Mouse (Mus musculus) frontal cortex, postnatal 36 days (tissue): ENCODE results near the gene Slc30a3.

Experiments
- DNase-seq, 2 experiments: peaks; one replicate each; pipeline ENCODE4 v3.0.0; 2022; ENCODE audit warnings: low spot score in 2 of 2

The Slc30a3 gene

GRCm38 (mm10) chr5:31108000-31108490 lies at the start of gene Slc30a3:
TSS of gene Slc30a3 (minus strand) at chr5:31108237.
- DNase-seq = no peak

GRCm38 (mm10) chr5:31154152-31154553 lies 46.1 kb upstream of the Slc30a3 start, which contains the start of gene Mpv17:
TSS of gene Mpv17 (minus strand) at chr5:31154251.
- DNase-seq = peak; percentile 81 to 90

- DNase-seq = no peak
These were observed 45.6 kb upstream of the Slc30a3 start for GRCm38 (mm10) chr5:31153516-31154151.

- no peak for DNase-seq
These were observed 43.7 kb upstream of the Slc30a3 start for GRCm38 (mm10) chr5:31151746-31152145.

GRCm38 (mm10) chr5:31149781-31150180 lies 41.7 kb upstream of the Slc30a3 start:
- DNase-seq = no peak

GRCm38 (mm10) chr5:31138968-31139425 lies 31.0 kb upstream of the Slc30a3 start:
- DNase-seq = no peak

GRCm38 (mm10) chr5:31138241-31138967 lies 30.4 kb upstream of the Slc30a3 start, which contains the start of gene Ucn:
TSS of gene Ucn (minus strand) at chr5:31138829.
- DNase-seq = no peak

- no peak for DNase-seq
These were observed 29.6 kb upstream of the Slc30a3 start for GRCm38 (mm10) chr5:31137658-31138057.

- DNase-seq = no peak
These were observed 28.8 kb upstream of the Slc30a3 start for GRCm38 (mm10) chr5:31136730-31137424.

- no peak for DNase-seq
These were observed 18.0 kb upstream of the Slc30a3 start for GRCm38 (mm10) chr5:31126050-31126449.

- no peak for DNase-seq
These were observed 15.4 kb upstream of the Slc30a3 start for GRCm38 (mm10) chr5:31123481-31123880.

- DNase-seq = peak; percentile 45 to 68
These were observed 13.1 kb upstream of the Slc30a3 start for GRCm38 (mm10) chr5:31121111-31121510.

- DNase-seq = no peak
These were observed 8.9 kb upstream of the Slc30a3 start for GRCm38 (mm10) chr5:31116912-31117311.

- DNase-seq = no peak
These were observed 8.3 kb upstream of the Slc30a3 start, which contains the start of gene Trim54 for GRCm38 (mm10) chr5:31116354-31116753. TSS of gene Trim54 (plus strand) at chr5:31116712.

GRCm38 (mm10) chr5:31110781-31111180 lies 2.7 kb upstream of the Slc30a3 start:
- no peak for DNase-seq

- DNase-seq = no peak
These were observed 2.2 kb downstream of the Slc30a3 start, which contains the start of gene Dnajc5g for GRCm38 (mm10) chr5:31105814-31106335. TSS of gene Dnajc5g (plus strand) at chr5:31106285.

- no peak for DNase-seq
These were observed 12.1 kb downstream of the Slc30a3 start for GRCm38 (mm10) chr5:31095711-31096480.

- peak; percentile 60 to 65 for DNase-seq
These were observed 13.0 kb downstream of the Slc30a3 start for GRCm38 (mm10) chr5:31094799-31095691.

- peak in 1 of 2 experiments; percentile 42 for DNase-seq
These were observed 13.8 kb downstream of the Slc30a3 start for GRCm38 (mm10) chr5:31094100-31094798.
